Mouse (Mus musculus): ENCODE measurements around the gene Gtf2f2.

Gtf2f2 gene

GRCm38 (mm10) chr14:75863549-75864409 lies 146.9 kb downstream of the Gtf2f2 start:
- DNase-seq (ENCODE audit: low spot score in 2 of 2) = no peak

- no peak for DNase-seq (ENCODE audit: low spot score in 2 of 2)
Measured at GRCm38 (mm10) chr14:75862701-75863100, 148.0 kb downstream of the Gtf2f2 start.

GRCm38 (mm10) chr14:75859619-75860018 lies 151.0 kb downstream of the Gtf2f2 start:
- DNase-seq (ENCODE audit: low spot score in 2 of 2) = no peak

- no peak for DNase-seq (ENCODE audit: low spot score in 2 of 2)
Measured at GRCm38 (mm10) chr14:75858181-75858580, 152.5 kb downstream of the Gtf2f2 start.

- no peak for DNase-seq (ENCODE audit: low spot score in 2 of 2)
Measured at GRCm38 (mm10) chr14:75855263-75855992, 155.2 kb downstream of the Gtf2f2 start.

DNA sequence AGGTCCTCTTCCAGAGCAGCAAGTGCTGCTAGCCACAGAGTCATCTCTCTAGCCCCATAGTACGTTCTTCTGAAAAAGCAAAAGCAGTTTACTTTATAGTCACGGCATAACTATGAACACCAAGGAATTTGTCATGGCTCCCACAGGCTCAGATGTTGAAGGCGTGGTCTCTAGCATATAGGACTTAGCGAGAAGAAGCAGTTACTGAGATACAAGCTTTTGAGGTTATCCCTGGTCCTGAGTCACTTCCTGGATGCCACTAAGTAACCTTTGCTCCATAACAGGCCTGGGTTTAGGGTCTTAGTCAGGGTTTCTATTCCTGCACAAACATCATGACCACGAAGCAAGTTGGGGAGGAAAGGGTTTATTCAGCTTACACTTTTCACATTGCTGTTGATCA lies 158.6 kb downstream of the Gtf2f2 start:
- no peak for DNase-seq (ENCODE audit: low spot score in 2 of 2)

GRCm38 (mm10) chr14:75850819-75851218 lies 159.8 kb downstream of the Gtf2f2 start:
- no peak for DNase-seq (ENCODE audit: low spot score in 2 of 2)

GRCm38 (mm10) chr14:75849842-75850568 lies 160.7 kb downstream of the Gtf2f2 start:
- no peak for DNase-seq (ENCODE audit: low spot score in 2 of 2)

GRCm38 (mm10) chr14:75849236-75849635 lies 161.4 kb downstream of the Gtf2f2 start:
- DNase-seq (ENCODE audit: low spot score in 2 of 2) = no peak

DNA sequence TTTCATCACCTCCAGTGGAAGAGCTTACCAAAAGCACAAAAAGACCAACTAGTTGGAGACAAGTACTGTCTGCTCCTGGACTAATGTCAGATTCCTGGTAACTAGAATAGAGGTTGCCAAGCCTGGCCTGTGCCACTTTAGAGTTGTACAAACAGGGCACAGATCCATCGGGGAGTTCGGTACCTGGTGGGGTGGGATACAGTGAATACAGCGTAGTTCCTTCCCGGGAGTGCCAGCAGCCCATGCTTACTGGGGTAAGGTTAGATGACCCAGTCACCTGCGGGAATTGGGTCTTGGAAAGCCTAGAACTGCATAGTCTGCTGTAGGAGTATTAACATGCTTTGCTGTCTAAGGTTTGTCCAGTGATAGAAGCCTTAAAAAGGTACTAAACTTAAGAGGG lies 162.2 kb downstream of the Gtf2f2 start:
- no peak for DNase-seq (ENCODE audit: low spot score in 2 of 2)

- no peak for DNase-seq (ENCODE audit: low spot score in 2 of 2)
Measured at GRCm38 (mm10) chr14:75847669-75848068, 163.0 kb downstream of the Gtf2f2 start.

Data from frontal cortex, postnatal 14 days (tissue).